Mouse (Mus musculus) adrenal gland, postnatal 14 days (tissue): Measurements from ENCODE around the gene Nars2. TPM values are rescaled to one million over a fixed set of nuclear protein-coding genes. Genes with fewer than 3 reads are reported as not detected.

Experiments
- DNase-seq: peaks from one replicate; pipeline ENCODE4 v3.0.0; 2021; ENCODE audit warnings: mixed read lengths
- total RNA-seq: library from RNA; stranded (reverse); gene quantifications from 2 replicates; pipeline ENCODE4 v1.2.3, GENCODE M21; 2021

Nars2 gene
- total RNA-seq, 1 experiment from 2014 or later, result 19.3 TPM

GRCm38 (mm10) chr7:96971027-96971996 is 20.0 kb downstream of the Nars2 start:
- DNase-seq, result no peak

GRCm38 (mm10) chr7:96972138-96972904 is 21.0 kb downstream of the Nars2 start:
- no peak for DNase-seq

- DNase-seq, result no peak
These were observed 24.6 kb downstream of the Nars2 start for GRCm38 (mm10) chr7:96975914-96976313.

- DNase-seq, result no peak
These were observed 25.9 kb downstream of the Nars2 start for GRCm38 (mm10) chr7:96977209-96977608.

GRCm38 (mm10) chr7:96981366-96981765 is 30.1 kb downstream of the Nars2 start:
- no peak for DNase-seq

- DNase-seq, result no peak
These were observed 32.5 kb downstream of the Nars2 start for GRCm38 (mm10) chr7:96983660-96984347.

GRCm38 (mm10) chr7:96985798-96986197 is 34.5 kb downstream of the Nars2 start:
- DNase-seq, result peak; percentile 36

GRCm38 (mm10) chr7:96986795-96987445 is 35.6 kb downstream of the Nars2 start:
- DNase-seq, result no peak

GRCm38 (mm10) chr7:96987676-96988075 is 36.4 kb downstream of the Nars2 start:
- DNase-seq, result peak; percentile 28

- DNase-seq, result peak; percentile 73
These were observed 61.7 kb downstream of the Nars2 start for GRCm38 (mm10) chr7:97012956-97013355.

- DNase-seq, result no peak
These were observed 66.7 kb downstream of the Nars2 start for GRCm38 (mm10) chr7:97018005-97018404.

GRCm38 (mm10) chr7:97018418-97018817 is 67.1 kb downstream of the Nars2 start:
- DNase-seq, result no peak

- no peak for DNase-seq
These were observed 68.0 kb downstream of the Nars2 start for GRCm38 (mm10) chr7:97019303-97019702.

GRCm38 (mm10) chr7:97026772-97027358 is 75.6 kb downstream of the Nars2 start:
- DNase-seq, result no peak

GRCm38 (mm10) chr7:97029151-97029550 is 77.8 kb downstream of the Nars2 start:
- DNase-seq, result peak; percentile 58

- no peak for DNase-seq
These were observed 81.1 kb downstream of the Nars2 start for GRCm38 (mm10) chr7:97032412-97032811.

- DNase-seq, result peak; percentile 50
These were observed 88.3 kb downstream of the Nars2 start for GRCm38 (mm10) chr7:97039641-97040040.

- no peak for DNase-seq
These were observed 90.7 kb downstream of the Nars2 start for GRCm38 (mm10) chr7:97041868-97042449.

- no peak for DNase-seq
These were observed 91.7 kb downstream of the Nars2 start for GRCm38 (mm10) chr7:97042981-97043380.

GRCm38 (mm10) chr7:97060966-97061365 is 109.7 kb downstream of the Nars2 start:
- DNase-seq, result no peak

- DNase-seq, result no peak
These were observed 120.2 kb downstream of the Nars2 start for GRCm38 (mm10) chr7:97071512-97071911.
